Mouse (Mus musculus) neural tube, embryonic 15.5 days (tissue): ENCODE results near the gene Gm45716. TPM values are rescaled to one million over a fixed set of nuclear protein-coding genes. Genes with fewer than 3 reads are reported as not detected.

Experiments
- ATAC-seq: fragments of 200-750 bp; cut with Nextera tagmentation; 2 replicates; pipeline ENCODE4 v1.8.0; 2017; ENCODE audit warnings: mild to moderate bottlenecking, moderate TSS enrichment, moderate library complexity; ENCODE audit not compliant: low FRiP score
- H3K27ac ChIP-seq: fragments of 300-500 bp; sonication (generic); replicated peaks from 2 replicates; pipeline ENCODE4 v1.5.1; 2015; ENCODE audit warnings: mild to moderate bottlenecking, inconsistent platforms
- H3K27me3 ChIP-seq: fragments of 300-500 bp; sonication (generic); replicated peaks from 2 replicates; pipeline ENCODE4 v1.6.1; 2015; ENCODE audit warnings: inconsistent platforms
- H3K36me3 ChIP-seq: fragments of 300-500 bp; sonication (generic); 2 replicates; pipeline ENCODE4 v1.6.1; 2015; ENCODE audit warnings: inconsistent platforms
- H3K4me1 ChIP-seq: fragments of 300-500 bp; sonication (generic); 2 replicates; pipeline ENCODE4 v1.6.1; 2015; ENCODE audit warnings: inconsistent platforms
- H3K4me2 ChIP-seq: fragments of 300-500 bp; sonication (generic); 2 replicates; pipeline ENCODE4 v1.6.1; 2015; ENCODE audit warnings: inconsistent platforms, mild to moderate bottlenecking, moderate library complexity
- H3K4me3 ChIP-seq: fragments of 300-500 bp; sonication (generic); replicated peaks from 2 replicates; pipeline ENCODE4 v1.5.1; 2015; ENCODE audit warnings: mild to moderate bottlenecking, inconsistent platforms
- H3K9ac ChIP-seq: fragments of 300-500 bp; sonication (generic); replicated peaks from 2 replicates; pipeline ENCODE4 v1.6.1; 2015; ENCODE audit warnings: mild to moderate bottlenecking, inconsistent platforms
- H3K9me3 ChIP-seq: fragments of 300-500 bp; sonication (generic); replicated peaks from 2 replicates; pipeline ENCODE4 v1.6.1; 2016; ENCODE audit warnings: inconsistent platforms
- WGBS: fragments of 180-500 bp; shearing (Covaris S2); methylation state at CpG from one replicate; pipeline ENCODE4 v1.1.7; 2015; ENCODE audit warnings: mixed read lengths; 5-methylcytosine and 5-hydroxymethylcytosine counted together
- polyA plus RNA-seq: library from polyadenylated mRNA; unstranded; fragments of >200 nt; fragmentation: Nextera tagmentation; extraction: Ambion mirVana; gene quantifications from 2 replicates; pipeline ENCODE4 v1.2.1, GENCODE M21; 2015

The Gm45716 gene
- polyA plus RNA-seq, 1 experiment from 2014 or later: 19.2 TPM

DNA sequence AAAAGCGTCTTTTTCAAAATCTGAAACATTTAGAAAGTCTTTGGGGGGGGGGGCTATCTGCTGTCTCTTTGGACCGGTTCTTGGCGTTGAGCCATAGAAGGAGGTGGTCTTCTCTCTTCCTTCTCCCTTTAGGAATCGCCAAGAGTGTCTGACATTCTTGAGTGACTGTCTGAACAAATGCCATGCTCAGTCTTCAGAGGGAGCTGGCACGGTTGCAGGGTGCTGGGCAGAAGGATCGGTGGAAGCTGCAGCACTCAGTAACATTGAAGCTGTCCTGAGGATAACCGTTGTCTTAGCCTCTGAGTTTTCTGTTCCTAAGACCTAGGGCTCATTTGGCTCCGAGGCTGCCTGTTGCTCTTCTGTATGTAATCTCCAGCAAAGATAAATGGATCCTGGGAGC lies 64.9 kb downstream of the Gm45716 start:
- no peaks in the 10 kb centered on the region for H3K27me3 ChIP-seq
- H3K27ac ChIP-seq: no peak overlapping the region
- WGBS: 79% methylated on average over 8 of the region's 8 CpGs
- no peak overlapping the region for H3K9ac ChIP-seq
- H3K36me3 ChIP-seq: peaks cover 9% of the 10 kb centered on the region
- peaks cover 43% of the 10 kb centered on the region for H3K4me1 ChIP-seq
- no peak overlapping the region for H3K4me3 ChIP-seq
- ATAC-seq: no peak
- H3K4me2 ChIP-seq: peak overlapping the region; percentile 79
- H3K9me3 ChIP-seq: no peaks in the 10 kb centered on the region

DNA sequence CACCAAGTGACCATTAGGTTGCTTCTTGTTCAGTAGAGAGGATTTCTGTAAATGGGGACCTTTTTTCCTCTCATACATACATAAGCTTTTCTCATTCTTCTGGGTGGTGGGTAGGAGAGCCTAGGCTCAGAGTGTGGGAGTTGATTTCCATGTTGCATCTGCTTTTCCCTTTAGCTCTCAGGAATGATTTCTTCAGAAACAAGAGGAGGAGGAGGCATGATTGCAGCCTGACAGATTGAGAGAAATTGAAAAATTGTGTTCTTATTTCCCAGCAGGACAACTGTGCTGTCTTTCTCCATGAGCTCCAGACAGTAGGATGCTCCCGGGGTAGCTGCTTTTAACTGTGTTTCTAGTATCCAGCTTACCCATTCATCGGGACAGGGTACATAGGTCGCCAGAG lies 67.1 kb downstream of the Gm45716 start:
- peaks cover 37% of the 10 kb centered on the region for H3K4me1 ChIP-seq
- H3K9me3 ChIP-seq: no peaks in the 10 kb centered on the region
- H3K9ac ChIP-seq: no peak overlapping the region
- no peak overlapping the region for H3K27ac ChIP-seq
- ATAC-seq: no peak
- WGBS: 91% methylated on average over 3 of the region's 3 CpGs
- peaks cover 16% of the 10 kb centered on the region for H3K36me3 ChIP-seq
- H3K27me3 ChIP-seq: no peaks in the 10 kb centered on the region
- no peak overlapping the region for H3K4me2 ChIP-seq
- H3K4me3 ChIP-seq: no peak overlapping the region

DNA sequence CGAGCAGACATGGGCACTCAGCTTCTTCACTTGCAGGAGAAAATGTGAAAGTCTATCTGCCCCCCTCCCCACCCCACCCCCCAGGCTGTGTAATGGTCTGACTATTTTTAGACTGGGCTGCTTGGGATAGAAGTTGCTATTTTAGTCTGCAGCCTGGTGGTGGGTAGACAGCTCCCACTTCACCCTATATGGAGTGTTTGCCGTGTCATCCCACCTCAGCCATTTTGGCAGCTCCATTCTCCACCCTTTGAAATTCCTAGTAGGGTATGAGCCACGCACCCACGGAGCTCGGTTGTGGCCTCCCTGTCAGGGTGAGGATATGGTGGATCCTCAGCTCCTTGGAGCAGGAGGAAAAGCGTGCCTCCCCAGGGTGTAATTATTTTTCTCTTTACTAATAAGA lies 68.2 kb downstream of the Gm45716 start:
- ATAC-seq: no peak
- Histone ChIP-seq H3K27me3 (no peaks in the 10 kb centered on the region), H3K4me3 (no peak overlapping the region), H3K4me1 (peaks cover 30% of the 10 kb centered on the region), H3K36me3 (peaks cover 26% of the 10 kb centered on the region), H3K9ac (no peak overlapping the region), H3K9me3 (no peaks in the 10 kb centered on the region), H3K27ac (no peak overlapping the region), H3K4me2 (no peak overlapping the region)
- 71% methylated on average over 6 of the region's 6 CpGs for WGBS

DNA sequence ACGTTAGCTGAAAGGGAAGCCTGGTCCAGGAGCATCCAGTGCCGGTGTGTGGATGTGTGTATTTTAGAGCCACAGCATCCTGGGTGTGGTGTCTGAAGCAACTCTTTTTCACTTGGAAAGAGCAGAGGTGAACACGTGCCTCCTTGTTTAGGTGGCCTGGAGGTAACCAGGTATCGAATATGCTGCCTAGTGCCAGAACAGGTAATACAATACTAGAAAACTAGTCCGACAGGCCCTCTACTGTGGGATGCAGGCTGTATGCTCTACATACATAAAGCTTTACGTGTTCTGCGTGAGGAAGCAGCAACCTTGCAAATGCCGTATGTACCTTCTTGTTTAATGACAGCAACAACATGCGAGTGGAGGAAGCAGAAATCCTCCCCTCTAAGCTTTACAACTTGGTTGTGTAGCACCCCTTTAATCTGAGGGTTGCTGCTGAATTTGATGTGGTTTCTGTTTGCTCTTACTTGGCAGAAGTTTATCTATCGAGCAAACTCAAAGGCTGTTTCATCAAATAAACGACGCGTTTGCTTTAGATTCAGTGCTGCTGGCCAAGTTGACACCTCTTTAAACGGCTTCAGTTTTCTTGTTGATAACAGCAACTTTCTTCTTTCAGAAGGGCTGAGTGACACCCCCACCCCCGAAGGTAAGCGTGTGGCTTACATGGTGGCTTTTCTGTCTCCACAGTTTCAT lies 69.5 kb downstream of the Gm45716 start:
- ATAC-seq: no peak
- 90% methylated on average over 16 of the region's 16 CpGs for WGBS
- Histone ChIP-seq H3K9me3 (no peaks in the 10 kb centered on the region), H3K4me3 (no peak overlapping the region), H3K27ac (no peak overlapping the region), H3K36me3 (peaks cover 38% of the 10 kb centered on the region), H3K9ac (no peak overlapping the region), H3K27me3 (no peaks in the 10 kb centered on the region), H3K4me2 (no peak overlapping the region), H3K4me1 (peaks cover 21% of the 10 kb centered on the region)

DNA sequence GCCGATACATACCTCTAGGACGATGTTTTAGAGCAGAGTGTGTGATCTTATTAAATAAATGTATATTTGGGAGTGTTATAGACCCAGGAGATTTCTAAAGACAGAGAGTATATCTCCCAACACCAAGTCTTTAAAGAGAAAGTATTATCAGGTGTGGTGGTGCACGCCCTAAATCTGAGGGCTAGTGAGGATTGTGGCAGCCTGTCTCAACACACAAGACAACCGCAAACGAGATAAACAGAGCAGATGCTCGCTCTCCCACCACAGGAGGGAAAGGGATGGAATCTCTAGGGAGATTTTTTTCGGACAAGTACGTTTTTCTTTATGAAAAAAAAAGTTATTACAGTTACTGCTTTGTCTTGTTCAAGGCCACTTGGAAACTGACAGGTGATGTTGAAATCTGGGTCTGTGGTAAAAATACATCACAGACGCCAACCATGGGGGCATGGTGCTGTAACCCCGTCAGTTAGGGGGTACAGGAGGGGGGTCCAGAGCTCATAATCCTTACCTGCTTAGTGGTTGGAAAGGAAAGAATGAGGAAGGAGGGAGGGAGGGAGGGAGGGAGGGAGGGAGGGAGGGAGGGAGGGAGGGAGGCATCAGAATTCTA lies 70.9 kb downstream of the Gm45716 start:
- H3K9me3 ChIP-seq: no peaks in the 10 kb centered on the region
- no peak overlapping the region for H3K4me3 ChIP-seq
- no peak overlapping the region for H3K27ac ChIP-seq
- no peak overlapping the region for H3K9ac ChIP-seq
- peaks cover 52% of the 10 kb centered on the region for H3K36me3 ChIP-seq
- WGBS: 83% methylated on average over 10 of the region's 10 CpGs
- no peak overlapping the region for H3K4me2 ChIP-seq
- H3K4me1 ChIP-seq: peaks cover 8% of the 10 kb centered on the region
- no peaks in the 10 kb centered on the region for H3K27me3 ChIP-seq
- ATAC-seq: no peak

DNA sequence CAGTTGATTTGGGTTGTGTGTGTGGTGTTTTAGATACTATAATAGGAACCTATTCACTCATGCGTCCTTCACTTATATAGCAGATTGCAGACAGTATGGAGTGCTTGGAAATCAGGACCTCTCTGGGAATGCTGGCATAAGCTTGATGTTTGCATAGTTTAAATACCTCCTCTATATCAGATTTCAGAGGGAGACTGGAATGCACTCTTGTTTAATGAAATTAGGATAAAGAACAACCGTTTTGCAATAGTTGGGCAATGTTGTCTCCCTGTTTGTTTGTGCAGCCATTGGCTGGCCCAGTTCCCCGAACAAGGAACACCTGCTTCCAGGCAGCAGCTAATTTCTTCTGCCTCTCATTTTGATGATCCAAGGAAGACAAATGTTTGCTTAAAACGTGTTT lies 71.6 kb downstream of the Gm45716 start:
- no peaks in the 10 kb centered on the region for H3K9me3 ChIP-seq
- WGBS: 75% methylated on average over 4 of the region's 4 CpGs
- H3K4me1 ChIP-seq: peaks cover 8% of the 10 kb centered on the region
- no peak overlapping the region for H3K9ac ChIP-seq
- no peak for ATAC-seq
- no peaks in the 10 kb centered on the region for H3K27me3 ChIP-seq
- no peak overlapping the region for H3K4me3 ChIP-seq
- no peak overlapping the region for H3K27ac ChIP-seq
- peaks cover 58% of the 10 kb centered on the region for H3K36me3 ChIP-seq
- H3K4me2 ChIP-seq: no peak overlapping the region

DNA sequence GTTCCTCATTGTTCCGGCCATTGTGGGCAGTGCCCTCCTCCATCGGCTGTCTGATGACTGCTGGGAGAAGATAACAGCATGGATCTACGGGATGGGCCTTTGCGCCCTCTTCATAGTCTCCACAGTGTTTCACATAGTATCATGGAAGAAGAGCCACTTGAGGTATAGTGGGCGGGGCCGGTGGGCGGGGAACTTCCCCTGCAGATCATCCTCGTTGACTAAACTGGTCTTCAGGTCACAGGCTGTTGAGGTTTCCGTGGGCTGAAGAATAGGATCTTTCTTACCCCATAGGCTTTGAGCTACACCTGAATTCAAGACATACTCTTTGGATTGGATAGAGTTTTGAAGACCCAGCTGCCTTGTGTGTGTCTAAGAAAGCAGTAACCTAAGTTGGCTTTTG lies 72.3 kb downstream of the Gm45716 start:
- peaks cover 8% of the 10 kb centered on the region for H3K4me1 ChIP-seq
- H3K27me3 ChIP-seq: no peaks in the 10 kb centered on the region
- ATAC-seq: no peak
- H3K4me2 ChIP-seq: no peak overlapping the region
- 85% methylated on average over 9 of the region's 9 CpGs for WGBS
- no peak overlapping the region for H3K27ac ChIP-seq
- no peak overlapping the region for H3K9ac ChIP-seq
- H3K4me3 ChIP-seq: no peak overlapping the region
- no peaks in the 10 kb centered on the region for H3K9me3 ChIP-seq
- peaks cover 62% of the 10 kb centered on the region for H3K36me3 ChIP-seq

DNA sequence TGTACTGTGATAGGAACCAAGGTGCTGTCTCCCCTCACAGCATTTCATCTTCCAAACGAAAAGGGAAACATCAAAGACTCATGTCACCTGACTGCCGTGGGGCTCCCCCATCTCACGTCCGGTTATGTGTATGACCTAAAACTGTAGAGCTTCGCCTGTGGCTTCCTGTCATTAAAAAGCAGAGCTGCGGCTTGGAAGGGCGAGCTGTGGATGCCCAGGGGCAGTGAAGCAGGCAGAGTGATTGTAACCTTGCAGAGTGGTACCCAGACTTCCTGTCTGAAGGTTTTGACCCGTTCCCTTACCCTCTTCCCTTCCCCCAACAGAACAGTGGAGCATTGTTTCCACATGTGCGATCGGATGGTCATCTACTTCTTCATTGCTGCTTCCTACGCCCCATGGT lies 76.7 kb downstream of the Gm45716 start:
- Histone ChIP-seq H3K36me3 (peaks cover 60% of the 10 kb centered on the region), H3K4me3 (no peak overlapping the region), H3K9ac (no peak overlapping the region), H3K27ac (no peak overlapping the region), H3K9me3 (no peaks in the 10 kb centered on the region), H3K4me1 (peaks cover 7% of the 10 kb centered on the region), H3K27me3 (no peaks in the 10 kb centered on the region), H3K4me2 (no peak overlapping the region)
- 87% methylated on average over 11 of the region's 11 CpGs for WGBS
- ATAC-seq: no peak

DNA sequence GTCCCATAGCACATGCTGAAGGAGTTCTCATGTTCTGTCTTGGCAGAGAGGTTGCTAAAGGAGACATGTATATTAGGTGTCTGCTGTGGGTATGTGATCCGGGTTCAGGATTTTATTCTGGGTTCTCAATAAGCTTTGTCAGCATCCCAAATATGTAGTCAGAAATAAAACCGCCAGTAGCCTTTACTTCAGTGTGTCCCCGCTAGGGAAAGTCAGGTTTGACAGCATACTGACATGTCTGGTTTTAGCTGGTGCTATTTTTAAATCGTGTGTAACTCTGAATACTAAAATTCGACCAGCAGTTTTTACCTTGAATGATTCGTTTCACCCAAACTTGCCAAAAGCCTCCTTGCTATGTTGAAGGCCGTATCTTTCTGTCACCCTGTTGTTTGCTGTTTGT lies 78.1 kb downstream of the Gm45716 start:
- 95% methylated on average over 7 of the region's 7 CpGs for WGBS
- H3K9ac ChIP-seq: no peak overlapping the region
- peaks cover 18% of the 10 kb centered on the region for H3K4me1 ChIP-seq
- H3K36me3 ChIP-seq: peaks cover 50% of the 10 kb centered on the region
- no peak overlapping the region for H3K4me2 ChIP-seq
- H3K4me3 ChIP-seq: no peak overlapping the region
- H3K27ac ChIP-seq: no peak overlapping the region
- no peaks in the 10 kb centered on the region for H3K27me3 ChIP-seq
- no peaks in the 10 kb centered on the region for H3K9me3 ChIP-seq
- no peak for ATAC-seq

DNA sequence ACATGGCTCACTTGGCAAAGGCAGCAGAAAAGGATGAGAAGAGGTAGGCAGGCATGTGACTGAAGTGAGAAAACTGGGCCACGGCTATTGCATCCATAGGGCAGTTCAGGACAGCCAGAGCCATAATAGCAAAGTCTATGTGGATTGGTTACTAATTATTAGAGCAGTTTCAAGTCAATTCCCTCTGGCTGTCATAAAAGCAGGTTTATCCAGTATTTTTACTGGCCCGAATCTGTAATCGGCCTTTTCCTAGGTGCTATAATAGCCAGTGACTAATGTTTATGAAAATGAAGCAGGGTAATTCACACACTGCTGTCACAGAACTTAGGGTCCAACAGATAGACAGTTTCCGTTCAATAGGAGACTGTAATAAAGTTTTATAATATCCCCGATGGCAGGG lies 81.5 kb downstream of the Gm45716 start:
- no peak overlapping the region for H3K4me3 ChIP-seq
- H3K9ac ChIP-seq: no peak overlapping the region
- H3K36me3 ChIP-seq: peaks cover 38% of the 10 kb centered on the region
- no peak for ATAC-seq
- H3K4me2 ChIP-seq: no peak overlapping the region
- H3K4me1 ChIP-seq: peaks cover 18% of the 10 kb centered on the region
- WGBS: 25% methylated on average over 5 of the region's 5 CpGs
- no peaks in the 10 kb centered on the region for H3K9me3 ChIP-seq
- 0 out of 2 replicates have a peak overlapping the region, but pooled peaks have one; percentile 3 for H3K27ac ChIP-seq
- H3K27me3 ChIP-seq: no peaks in the 10 kb centered on the region

DNA sequence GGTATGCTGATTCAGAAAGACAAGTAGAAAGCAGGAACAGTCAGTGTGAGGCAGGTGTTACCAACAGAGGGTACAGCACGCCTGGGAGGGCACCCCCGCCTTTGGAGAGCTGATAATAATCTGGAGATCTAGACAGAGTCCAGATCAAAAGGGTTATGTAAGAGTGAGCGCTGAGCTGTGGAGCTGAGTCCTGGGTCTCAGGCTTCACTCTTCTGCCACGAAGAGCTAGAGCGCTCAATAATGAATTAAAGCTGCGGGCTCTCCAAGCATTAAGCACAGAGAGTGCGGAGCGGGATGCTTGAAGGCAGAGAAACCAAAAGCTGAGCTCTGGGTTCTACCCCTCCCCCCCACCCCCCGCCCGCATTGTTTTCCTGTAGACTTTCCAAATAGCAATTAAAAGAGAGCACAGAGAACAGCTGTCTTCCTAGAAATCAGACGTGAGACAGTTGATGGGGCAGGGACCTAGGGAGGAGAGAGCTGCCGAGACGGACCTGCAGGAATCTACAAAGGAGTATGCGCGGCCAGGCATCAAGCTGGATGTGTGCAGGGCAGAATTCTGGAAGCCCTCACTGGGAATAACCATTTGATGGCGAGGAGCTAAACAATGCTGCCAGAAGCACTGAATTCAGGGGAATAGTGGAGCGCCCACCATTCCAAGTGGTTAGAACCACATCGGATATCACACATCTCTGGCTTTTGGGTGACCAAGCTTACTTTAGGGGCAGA lies 82.1 kb downstream of the Gm45716 start:
- H3K4me1 ChIP-seq: peaks cover 18% of the 10 kb centered on the region
- H3K27ac ChIP-seq: 0 out of 2 replicates have a peak overlapping the region, but pooled peaks have one; percentile 9
- H3K36me3 ChIP-seq: peaks cover 33% of the 10 kb centered on the region
- H3K9me3 ChIP-seq: no peaks in the 10 kb centered on the region
- peak overlapping the region; percentile 13; the same call in 1 of the 2 replicates for H3K4me2 ChIP-seq
- no peak overlapping the region for H3K4me3 ChIP-seq
- no peaks in the 10 kb centered on the region for H3K27me3 ChIP-seq
- 32% methylated on average over 18 of the region's 18 CpGs for WGBS
- H3K9ac ChIP-seq: no peak overlapping the region
- ATAC-seq: no peak
